Mouse (Mus musculus) megakaryocyte, embryonic 14.5 days (primary cell): ENCODE measurements around the gene Adamts4.

Source experiments
- FLI1 ChIP-seq: IDR thresholded peaks from 2 replicates; pipeline ENCODE4 v1.6.1; 2012; ENCODE audit warnings: low read length, inconsistent platforms, mixed read lengths
- GATA1 ChIP-seq: IDR thresholded peaks from 3 replicates; pipeline ENCODE4 v1.6.1; 2012; ENCODE audit warnings: mixed read lengths, low read length, inconsistent platforms, borderline replicate concordance

- no peak for TF ChIP-seq GATA1
- no peak for TF ChIP-seq FLI1
Measured at GRCm38 (mm10) chr1:171278436-171278835, 28.2 kb downstream of the Adamts4 start.
